Mouse (Mus musculus): ENCODE data around the gene Clcn6. TPM values are rescaled to one million over a fixed set of nuclear protein-coding genes. Genes with fewer than 3 reads are reported as not detected.

Gene Clcn6
- 31.3 and 32.8 TPM in 2 replicates for polyA plus RNA-seq (2015; fragmentation: Nextera tagmentation; extraction: Ambion mirVana)

DNA sequence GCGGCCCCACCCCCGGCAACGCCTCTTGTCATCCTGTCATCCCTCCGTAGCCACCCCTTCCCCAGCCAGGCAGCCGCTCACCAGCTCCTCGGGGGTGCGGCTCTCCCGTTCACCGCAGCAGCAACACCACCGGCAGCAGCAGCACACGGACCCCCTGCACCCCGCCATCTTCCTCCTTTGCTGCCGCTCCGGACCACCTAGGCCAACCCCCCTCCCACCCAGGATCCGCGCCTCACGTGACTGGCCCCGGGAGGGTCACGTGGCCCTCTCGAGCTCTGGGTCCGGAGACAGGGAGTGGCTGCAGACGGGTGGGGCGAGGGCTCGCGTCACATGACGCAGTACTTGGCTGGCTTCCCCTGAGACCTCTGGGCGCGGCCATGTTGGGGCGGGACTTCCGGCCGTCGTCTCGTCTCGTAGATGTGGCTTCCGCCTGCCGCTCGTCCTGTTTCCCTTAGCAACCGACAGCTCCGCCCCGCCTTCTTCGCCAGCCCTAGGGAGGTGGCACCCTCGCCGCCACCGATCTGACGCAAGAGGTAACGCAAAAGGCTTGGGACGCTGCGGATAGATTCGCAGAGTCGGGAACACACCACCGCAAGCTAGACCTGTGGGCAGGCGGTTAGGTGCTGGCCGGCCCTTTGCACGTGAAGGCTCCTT, at the start of gene Clcn6, which contains the start of gene Mthfr:
Clcn6 (minus strand) TSS at position 222 of the 654 bp plus-strand sequence.
Mthfr (plus strand) TSS at position 478 of the 654 bp plus-strand sequence.
- H3K4me2 ChIP-seq = peak within 1 kb of the TSS; percentile 89
- H3K9ac ChIP-seq = peak within 1 kb of the TSS; percentile 71
- H3K27ac ChIP-seq (replicated peaks) = peak within 1 kb of the TSS; percentile 90
- H3K4me1 ChIP-seq (replicated peaks) = peaks cover 46% of the 10 kb centered on the region
- peak within 1 kb of the TSS; percentile 63 for H3K4me3 ChIP-seq
- WGBS = under 1% methylated on average over 53 of the region's 54 CpGs
- ATAC-seq (ENCODE audit: low FRiP score, low read depth) = peak; percentile 92
- no peaks in the 10 kb centered on the region for H3K27me3 ChIP-seq
- H3K9me3 ChIP-seq = no peaks in the 10 kb centered on the region
- peaks cover 13% of the 10 kb centered on the region; the same call in 1 of the 2 replicates for H3K36me3 ChIP-seq

DNA sequence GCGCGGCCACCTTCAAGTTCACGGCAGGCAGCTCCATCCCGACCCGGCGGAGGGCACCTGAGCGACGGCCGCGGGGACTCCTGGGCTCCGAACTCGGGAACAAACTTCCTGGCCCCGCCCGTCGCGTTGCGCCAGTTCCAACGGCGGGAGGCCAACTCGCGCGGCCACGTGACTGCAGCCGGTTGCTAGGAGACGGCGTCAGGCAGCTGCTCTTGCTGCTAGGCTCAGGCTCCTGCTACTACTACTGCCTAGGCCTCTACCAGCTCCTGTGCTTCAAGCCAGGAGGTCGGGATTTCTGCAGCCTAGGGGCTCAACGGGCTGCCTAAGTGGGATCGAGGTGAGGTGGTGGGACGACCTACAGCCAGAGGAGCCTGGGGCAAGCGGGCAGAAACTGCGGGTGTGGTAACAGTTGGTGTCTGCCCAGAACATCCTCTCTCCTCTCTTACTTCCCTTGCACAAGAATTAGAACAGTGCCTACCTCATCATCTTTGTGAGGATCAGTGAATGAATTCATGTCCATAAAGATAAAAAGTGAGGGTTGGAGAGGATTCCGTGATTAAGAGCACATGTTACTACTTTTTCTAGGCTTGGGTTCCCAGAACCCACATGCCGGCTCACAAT, 49.4 kb upstream of the Clcn6 start, which contains the start of gene Agtrap:
Agtrap (minus strand) TSS at position 125 of the 621 bp plus-strand sequence.
- Histone ChIP-seq H3K27ac (replicated peaks) (peak within 1 kb of the TSS; percentile 75), H3K4me3 (peak within 1 kb of the TSS; percentile 48), H3K4me1 (replicated peaks) (peaks cover 35% of the 10 kb centered on the region), H3K27me3 (no peaks in the 10 kb centered on the region), H3K9ac (peak within 1 kb of the TSS; percentile 50), H3K36me3 (no peaks in the 10 kb centered on the region), H3K9me3 (no peaks in the 10 kb centered on the region), H3K4me2 (peak within 1 kb of the TSS; percentile 87)
- WGBS = 3% methylated on average over 34 of the region's 34 CpGs
- ATAC-seq (ENCODE audit: low FRiP score, low read depth) = peak; percentile 90

DNA sequence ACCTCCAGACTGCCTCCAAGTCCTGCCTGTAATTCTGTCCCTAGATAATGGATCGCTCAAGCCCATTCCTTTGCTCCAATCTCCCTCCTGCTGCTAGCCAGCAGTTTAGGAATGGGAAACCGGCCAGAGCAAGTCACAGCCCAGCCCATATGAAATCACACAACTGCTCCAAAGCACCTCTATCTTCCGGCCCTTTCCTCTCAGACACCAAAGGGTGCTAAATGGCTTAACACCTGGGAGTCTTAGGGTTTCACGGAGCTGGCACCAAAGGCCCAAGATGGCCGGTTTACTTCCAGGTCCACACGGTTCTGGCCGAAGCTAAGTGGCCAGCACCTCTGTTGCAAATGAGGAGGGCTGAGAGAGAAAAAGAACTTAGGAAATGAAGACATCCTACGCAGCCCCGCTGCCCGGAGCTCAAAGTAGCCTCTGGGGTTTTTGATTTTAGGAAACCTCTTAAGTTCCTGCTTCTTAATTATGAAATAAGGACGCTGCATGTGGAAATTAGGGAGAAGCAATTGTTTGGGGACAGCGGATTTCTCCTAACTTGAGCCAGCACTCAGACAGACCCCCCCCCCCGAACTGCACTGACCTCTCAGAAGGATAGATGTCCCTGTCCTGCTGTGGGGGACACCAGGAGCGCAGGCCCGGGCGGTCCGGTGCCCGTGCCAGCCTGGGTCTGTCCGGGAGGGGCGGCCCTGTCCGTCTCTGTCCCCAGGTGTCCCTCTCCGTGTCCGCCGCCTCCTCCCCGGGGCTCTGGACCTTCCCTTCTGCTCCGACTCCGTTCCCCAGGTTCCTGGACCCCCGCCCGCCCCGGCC, 48.7 kb upstream of the Clcn6 start:
- ATAC-seq (ENCODE audit: low FRiP score, low read depth) = peak; percentile 66
- H3K27ac ChIP-seq (replicated peaks) = peak overlapping the region; percentile 75

DNA sequence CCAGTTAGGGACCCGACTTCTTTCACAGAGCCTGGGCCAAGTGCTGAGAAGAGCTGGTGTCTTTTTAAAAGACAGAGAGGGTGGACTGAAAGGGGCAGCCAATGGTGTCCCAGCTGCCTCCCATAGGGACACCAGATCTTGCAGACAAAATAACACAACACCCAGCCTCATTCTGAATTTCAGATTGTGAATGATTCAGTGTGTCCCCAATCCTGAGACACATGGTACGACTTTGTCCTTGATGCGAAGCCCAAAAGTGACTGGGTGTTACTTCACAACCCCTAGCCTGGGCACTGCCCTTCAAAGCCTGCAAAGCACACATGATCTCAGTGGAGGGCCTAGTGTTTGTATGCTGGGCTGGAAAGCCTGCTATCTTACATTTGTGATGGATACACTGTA, 47.3 kb upstream of the Clcn6 start:
- WGBS = 73% methylated on average over 3 of the region's 3 CpGs

More for the DNA sequence above, 48.7 kb upstream of the Clcn6 start:
- Histone ChIP-seq H3K36me3 (no peaks in the 10 kb centered on the region), H3K4me3 (peak overlapping the region; percentile 48), H3K9me3 (no peaks in the 10 kb centered on the region), H3K9ac (peak overlapping the region; percentile 50), H3K4me1 (replicated peaks) (peaks cover 36% of the 10 kb centered on the region), H3K27me3 (no peaks in the 10 kb centered on the region), H3K4me2 (peak overlapping the region; percentile 87)
- WGBS = 3% methylated on average over 30 of the region's 30 CpGs

DNA sequence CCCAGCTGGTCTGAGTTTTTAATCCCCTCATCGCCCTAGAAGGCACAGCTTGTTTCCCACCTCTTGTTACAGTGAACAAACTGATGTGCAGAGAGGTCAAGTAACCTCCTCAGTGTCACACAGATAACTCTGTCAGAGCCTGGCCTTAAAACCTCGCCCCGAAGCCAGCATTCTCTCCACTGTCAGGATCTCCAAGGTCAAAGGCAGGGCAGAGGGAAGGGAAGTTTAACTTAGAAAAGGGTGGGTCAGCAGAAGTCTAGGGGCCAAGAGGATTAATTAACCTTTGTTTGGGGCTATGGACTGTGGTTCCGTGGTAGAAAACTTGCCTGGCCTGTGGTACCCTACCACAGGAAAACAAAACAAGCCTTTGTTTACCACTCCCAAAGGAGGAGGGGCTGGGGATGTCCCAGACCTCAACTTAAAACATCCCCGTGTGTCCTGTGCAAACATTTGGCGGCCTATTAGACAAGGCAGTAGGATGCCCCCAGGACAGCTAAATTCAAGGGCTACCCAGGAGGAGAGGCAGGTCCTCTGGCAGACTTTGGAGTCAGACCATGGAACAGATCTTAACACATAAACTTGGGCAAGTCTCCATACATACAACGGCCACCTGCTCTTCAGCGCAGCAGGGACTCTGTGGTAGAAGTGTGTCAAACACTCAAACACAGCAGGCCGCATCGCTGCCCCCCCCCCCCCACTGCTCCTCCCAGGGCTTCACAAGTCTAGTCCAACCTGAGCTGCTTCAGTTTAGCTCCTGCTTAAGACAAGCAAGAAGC, 46.7 kb upstream of the Clcn6 start:
- Histone ChIP-seq H3K9me3 (no peaks in the 10 kb centered on the region), H3K4me2 (no peak overlapping the region), H3K4me1 (replicated peaks) (peaks cover 36% of the 10 kb centered on the region), H3K27ac (replicated peaks) (no peak overlapping the region), H3K36me3 (no peaks in the 10 kb centered on the region), H3K9ac (no peak overlapping the region), H3K27me3 (no peaks in the 10 kb centered on the region), H3K4me3 (no peak overlapping the region)
- ATAC-seq (ENCODE audit: low FRiP score, low read depth) = no peak
- 37% methylated on average over 10 of the region's 10 CpGs for WGBS

More for the DNA sequence above, 47.3 kb upstream of the Clcn6 start:
- Histone ChIP-seq H3K9ac (no peak overlapping the region), H3K27me3 (no peaks in the 10 kb centered on the region), H3K27ac (replicated peaks) (no peak overlapping the region), H3K4me1 (replicated peaks) (peaks cover 36% of the 10 kb centered on the region), H3K36me3 (no peaks in the 10 kb centered on the region), H3K4me3 (no peak overlapping the region), H3K9me3 (no peaks in the 10 kb centered on the region), H3K4me2 (no peak overlapping the region)
- ATAC-seq (ENCODE audit: low FRiP score, low read depth) = no peak

DNA sequence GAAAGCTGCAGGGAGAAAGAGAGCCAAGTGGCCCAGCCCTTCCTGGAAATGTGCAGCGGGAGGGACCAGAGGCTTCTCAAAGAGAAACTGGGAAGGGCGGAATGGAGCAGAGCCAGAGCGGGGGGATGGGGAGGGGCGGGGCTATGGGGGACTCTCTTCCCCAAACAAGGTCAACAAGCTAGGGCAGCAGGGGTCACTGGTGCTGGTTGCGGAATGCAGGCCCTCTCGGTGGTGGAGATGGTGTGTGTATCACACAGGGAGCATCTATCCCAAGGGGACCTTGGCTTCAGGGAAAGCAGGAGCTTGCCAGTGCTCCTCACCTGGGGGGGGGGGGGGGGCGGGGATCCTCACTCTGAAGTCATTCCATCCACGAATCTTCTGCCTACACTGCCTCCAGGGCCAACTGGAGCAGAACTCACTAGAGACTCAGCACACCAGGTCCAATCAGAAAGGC, 45.7 kb upstream of the Clcn6 start:
- no peaks in the 10 kb centered on the region for H3K27me3 ChIP-seq
- no peaks in the 10 kb centered on the region for H3K9me3 ChIP-seq
- 10% methylated on average over 8 of the region's 8 CpGs for WGBS
- H3K4me2 ChIP-seq = no peak overlapping the region
- H3K36me3 ChIP-seq = no peaks in the 10 kb centered on the region
- H3K27ac ChIP-seq (replicated peaks) = no peak overlapping the region
- no peak overlapping the region for H3K4me3 ChIP-seq
- H3K9ac ChIP-seq = no peak overlapping the region
- no peak for ATAC-seq (ENCODE audit: low FRiP score, low read depth)
- H3K4me1 ChIP-seq (replicated peaks) = peaks cover 36% of the 10 kb centered on the region

DNA sequence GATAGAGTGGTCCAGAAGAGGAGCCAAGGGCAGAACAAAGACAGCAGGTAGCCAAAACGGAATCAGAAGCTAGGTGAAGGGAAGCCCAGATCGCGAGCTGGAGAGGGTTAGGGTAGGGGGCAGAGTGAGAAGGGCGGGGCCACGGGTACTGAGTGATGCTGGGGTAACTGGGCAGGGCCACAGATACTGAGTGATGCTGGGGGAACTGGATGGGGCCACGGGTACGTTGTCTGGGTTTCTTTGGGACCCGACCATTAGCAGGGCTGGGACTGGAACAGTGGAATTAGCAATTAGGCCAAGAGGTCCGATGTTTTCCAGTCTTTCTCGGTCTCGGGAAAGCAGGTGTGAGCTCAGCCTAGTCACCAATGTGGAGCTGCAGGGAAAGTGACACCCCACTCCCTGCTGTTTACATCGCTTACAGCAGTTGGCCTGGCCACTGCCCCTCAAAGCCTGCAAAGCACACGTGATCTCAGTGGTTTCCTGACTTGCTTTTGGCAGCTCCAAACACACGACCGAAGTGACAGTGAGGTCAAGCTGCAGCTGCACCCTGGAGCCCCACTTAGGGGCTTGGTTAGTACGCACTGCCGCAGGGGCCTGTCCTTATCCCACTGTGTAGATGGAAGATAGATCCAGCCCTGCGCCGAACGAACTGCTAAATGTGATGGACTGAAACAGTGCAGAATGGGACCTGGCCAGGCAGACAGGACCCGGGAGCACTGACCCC, 44.7 kb upstream of the Clcn6 start:
- H3K36me3 ChIP-seq = no peaks in the 10 kb centered on the region
- 63% methylated on average over 21 of the region's 21 CpGs for WGBS

DNA sequence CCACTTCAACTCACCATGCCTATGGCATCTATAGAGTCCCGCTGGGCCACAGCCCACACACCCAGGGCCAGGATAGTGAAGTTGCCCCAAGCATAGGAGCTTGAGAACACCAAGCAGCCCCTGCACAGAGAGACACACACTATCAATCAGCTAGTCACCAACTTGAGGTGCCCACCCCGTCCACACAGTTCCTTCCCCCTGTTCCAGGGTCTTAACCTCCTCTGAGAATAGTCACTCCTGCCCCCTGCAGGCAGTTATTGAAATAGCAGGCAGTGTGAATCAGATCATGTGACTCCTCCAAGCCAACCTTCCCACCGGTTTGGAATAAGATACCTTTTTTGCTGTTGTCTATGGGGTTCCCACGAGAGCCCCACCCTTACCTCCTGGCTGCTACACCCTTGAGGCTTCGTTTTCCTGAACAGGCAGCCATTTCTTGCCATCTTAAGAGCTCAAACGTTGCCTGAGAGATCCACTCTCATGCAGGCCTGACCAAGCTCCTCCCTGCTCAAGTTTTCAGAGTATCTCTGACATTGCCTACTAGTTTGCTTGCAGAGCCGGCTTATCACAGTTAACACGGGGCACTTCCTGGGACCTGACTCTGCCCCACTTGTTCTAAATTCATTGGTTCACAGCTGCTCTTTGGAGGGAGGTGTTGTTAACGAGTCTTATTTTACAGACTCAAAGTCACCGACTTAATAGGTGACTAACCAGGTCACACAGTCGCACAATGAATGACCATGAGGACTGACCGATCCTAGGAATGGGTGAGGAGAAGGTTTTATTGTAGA, 43.8 kb upstream of the Clcn6 start:
- H3K4me2 ChIP-seq = no peak overlapping the region
- H3K36me3 ChIP-seq = no peaks in the 10 kb centered on the region
- H3K4me3 ChIP-seq = no peak overlapping the region
- H3K9ac ChIP-seq = no peak overlapping the region
- 56% methylated on average over 12 of the region's 12 CpGs for WGBS
- peaks cover 22% of the 10 kb centered on the region for H3K4me1 ChIP-seq (replicated peaks)
- H3K9me3 ChIP-seq = no peaks in the 10 kb centered on the region
- no peak overlapping the region for H3K27ac ChIP-seq (replicated peaks)
- no peaks in the 10 kb centered on the region for H3K27me3 ChIP-seq
- ATAC-seq (ENCODE audit: low FRiP score, low read depth) = no peak

More for the DNA sequence above, 44.7 kb upstream of the Clcn6 start:
- Histone ChIP-seq H3K4me2 (no peak overlapping the region), H3K9ac (no peak overlapping the region), H3K27me3 (no peaks in the 10 kb centered on the region), H3K4me1 (replicated peaks) (peaks cover 29% of the 10 kb centered on the region), H3K9me3 (no peaks in the 10 kb centered on the region), H3K4me3 (no peak overlapping the region), H3K27ac (replicated peaks) (no peak overlapping the region)
- ATAC-seq (ENCODE audit: low FRiP score, low read depth) = no peak

DNA sequence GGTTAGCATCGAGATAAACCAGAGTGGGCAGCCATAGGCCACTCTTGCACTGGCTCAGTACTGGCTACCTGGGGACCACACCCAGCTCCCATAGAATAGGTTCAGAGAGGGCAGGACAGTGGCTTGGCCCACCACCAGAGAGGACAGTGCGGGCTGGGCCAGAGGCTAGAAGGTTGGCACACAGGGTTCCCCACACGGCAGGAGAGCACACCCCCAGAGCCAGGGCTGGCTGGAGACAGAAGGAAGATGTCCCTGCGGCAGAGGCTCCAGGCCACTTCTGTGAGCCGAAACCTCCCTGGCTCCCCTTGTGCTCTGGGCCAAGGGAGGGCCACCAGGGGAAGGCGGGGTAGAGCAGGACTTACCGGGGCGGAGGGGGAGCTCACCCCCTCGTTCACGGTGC, 42.6 kb upstream of the Clcn6 start:
- Histone ChIP-seq H3K36me3 (no peaks in the 10 kb centered on the region), H3K4me2 (no peak overlapping the region), H3K27ac (replicated peaks) (no peak overlapping the region), H3K4me3 (no peak overlapping the region), H3K27me3 (no peaks in the 10 kb centered on the region), H3K4me1 (replicated peaks) (peaks cover 12% of the 10 kb centered on the region; the same call in 1 of the 2 replicates), H3K9ac (no peak overlapping the region), H3K9me3 (no peaks in the 10 kb centered on the region)
- 91% methylated on average over 10 of the region's 10 CpGs for WGBS
- ATAC-seq (ENCODE audit: low FRiP score, low read depth) = no peak

DNA sequence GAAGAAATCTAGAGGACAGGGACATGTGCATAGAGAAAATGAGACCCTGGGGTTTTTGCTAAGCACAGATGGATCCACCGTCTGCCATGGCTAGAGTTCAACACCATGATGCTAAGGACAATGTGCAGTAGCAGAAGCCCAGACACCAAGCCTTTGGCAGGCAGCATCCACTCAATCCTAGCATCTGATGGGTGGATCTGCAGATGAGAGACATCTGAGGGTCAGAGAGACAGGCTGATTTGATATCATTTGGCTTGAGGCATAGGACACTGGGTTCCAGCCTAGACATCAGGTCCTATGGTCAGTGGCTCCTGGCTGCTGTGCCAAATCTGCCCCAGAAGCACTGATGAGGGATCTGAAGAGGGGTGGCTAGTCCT, 42.0 kb upstream of the Clcn6 start:
- no peak overlapping the region for H3K27ac ChIP-seq (replicated peaks)
- H3K9ac ChIP-seq = no peak overlapping the region
- no peaks in the 10 kb centered on the region for H3K27me3 ChIP-seq
- no peak overlapping the region for H3K4me3 ChIP-seq
- peaks cover 12% of the 10 kb centered on the region; the same call in 1 of the 2 replicates for H3K4me1 ChIP-seq (replicated peaks)
- H3K4me2 ChIP-seq = no peak overlapping the region
- no peaks in the 10 kb centered on the region for H3K9me3 ChIP-seq
- H3K36me3 ChIP-seq = no peaks in the 10 kb centered on the region
- WGBS = 70% methylated on average over 1 of the region's 1 CpGs
- no peak for ATAC-seq (ENCODE audit: low FRiP score, low read depth)

All from hindbrain, embryonic 15.5 days (tissue).